Mouse (Mus musculus) left cerebral cortex, adult 6 months (tissue): ENCODE measurements around the gene Dnah3. TPM values are rescaled to one million over a fixed set of nuclear protein-coding genes. Genes with fewer than 3 reads are reported as not detected.

Experiments used
- long read RNA-seq, 2 experiments: library from polyadenylated mRNA; unstranded; transcript quantifications; one replicate each; pipeline ENCODE4 v2.0.0; 2019 to 2020
- polyA plus RNA-seq: library from polyadenylated mRNA; unstranded; fragments of <200 nt; fragmentation: Nextera tagmentation; gene quantifications from 2 replicates; pipeline ENCODE4 v1.2.3, GENCODE M21; 2021

Dnah3 gene
- 0.04 and 0.07 TPM in 2 replicates for polyA plus RNA-seq
- long read RNA-seq, experiment 1, partial matches to known transcripts = 0 of 1 reads
- long read RNA-seq, experiment 1, other reads (novel, unspliced or antisense) = 1 of 1 reads
- long read RNA-seq, experiment 2 = 0 reads

GRCm38 (mm10) chr7:120095180-120095579 is at the start of gene Dnah3:
Dnah3 (minus strand) TSS chr7:120095280.

DNA sequence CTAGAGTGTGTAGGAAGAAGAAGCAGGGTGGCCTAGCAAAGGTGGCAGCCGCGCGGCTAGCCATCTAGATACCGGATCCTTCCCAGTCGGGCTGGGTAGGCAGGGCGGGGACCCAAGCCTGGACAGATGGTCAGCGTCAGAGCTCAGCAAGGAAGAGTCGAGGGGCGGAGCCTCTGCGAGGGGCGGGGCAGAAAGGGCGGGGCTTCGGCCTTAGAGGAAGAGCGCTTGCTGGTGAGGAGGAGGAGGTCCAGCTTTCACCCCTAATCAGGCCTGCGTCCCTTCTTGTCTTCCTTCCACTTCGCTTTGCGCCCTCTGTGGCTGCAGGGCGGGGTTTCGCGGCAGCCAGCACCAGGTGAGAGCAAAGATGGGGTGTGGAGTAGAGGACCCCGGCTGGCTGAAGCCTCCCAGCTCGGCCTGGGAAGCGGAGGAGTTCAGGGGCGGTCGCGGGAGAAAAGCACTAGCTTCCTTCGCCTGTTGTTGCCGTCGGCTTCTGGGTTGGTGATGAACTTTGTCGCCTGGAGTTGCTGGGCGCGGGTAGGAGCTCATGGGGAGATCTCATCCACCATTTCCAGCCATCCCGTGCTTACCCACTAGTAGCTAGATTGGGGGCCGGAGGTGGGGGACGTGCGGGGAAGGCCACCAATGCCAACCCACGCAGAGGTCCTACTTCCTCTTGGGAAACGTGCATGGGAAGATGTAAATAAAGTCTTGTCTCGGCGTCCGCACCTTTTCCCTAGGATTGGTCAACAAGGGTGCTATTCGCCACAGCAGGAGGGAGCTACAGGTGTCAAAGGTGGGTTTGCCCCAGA is 7.3 kb upstream of the Dnah3 start, which contains the start of gene Tmem159:
Gene Tmem159, plus strand, starts transcription at position 190 of the 809 bp plus-strand sequence.

GRCm38 (mm10) chr7:119895639-119896512 is 199.2 kb downstream of the Dnah3 start, which contains the start of the genes Lyrm1 and Dcun1d3:
Lyrm1 (plus strand) TSS chr7:119895861.
Dcun1d3 (minus strand) TSS chr7:119896298.

Other genes starting within 250 kb of the Dnah3 start
- 20.6 and 21.4 TPM in 2 replicates for gene Lyrm1, start 199.4 kb downstream of the Dnah3 start, polyA plus RNA-seq
- gene Dcun1d3, start 199.0 kb downstream of the Dnah3 start, polyA plus RNA-seq = 2.6 and 2.8 TPM in 2 replicates
- gene Tmem159, start 7.1 kb upstream of the Dnah3 start, polyA plus RNA-seq = 25.0 and 27.6 TPM in 2 replicates
- not detected in 2 replicates for gene Zp2, start 50.0 kb upstream of the Dnah3 start, polyA plus RNA-seq
- gene Anks4b, start 78.6 kb upstream of the Dnah3 start, polyA plus RNA-seq = 0.05 TPM in 2 replicates
- 57.9 and 77.8 TPM in 2 replicates for gene Crym, start 106.8 kb upstream of the Dnah3 start, polyA plus RNA-seq
- not detected in 2 replicates for gene Abca14, start 108.7 kb upstream of the Dnah3 start, polyA plus RNA-seq
- not detected in 2 replicates for gene Abca15, start 233.4 kb upstream of the Dnah3 start, polyA plus RNA-seq